Mouse (Mus musculus) bone marrow macrophage, adult 2 months (primary cell): Measurements from ENCODE around the gene Thbs1.

Experiments used
- CTCF ChIP-seq: IDR thresholded peaks from 2 replicates; pipeline ENCODE4 v1.5.1; 2012; ENCODE audit warnings: low read depth, mild to moderate bottlenecking, low read length, moderate library complexity
- POLR2A ChIP-seq: IDR thresholded peaks from 2 replicates; pipeline ENCODE4 v1.6.1; 2012; ENCODE audit warnings: mild to moderate bottlenecking, low read depth, low read length, borderline replicate concordance

GRCm38 (mm10) chr2:118113808-118114524, 2.3 kb downstream of the Thbs1 start:
- TF ChIP-seq POLR2A (no peak), CTCF (no peak)
